Mouse (Mus musculus) heart, embryonic 15.5 days (tissue): ENCODE results near the gene Traf2. TPM values are rescaled to one million over a fixed set of nuclear protein-coding genes. Genes with fewer than 3 reads are reported as not detected.
A peak's percentile ranks its signal among the peaks of the same experiment; 100 is the strongest.

Experiments
- ATAC-seq: fragments of 200-750 bp; cut with Nextera tagmentation; replicated peaks from 2 replicates; pipeline ENCODE4 v1.8.0; 2017; ENCODE audit warnings: low read depth, moderate TSS enrichment; ENCODE audit not compliant: insufficient number of reproducible peaks, insufficient read depth, low FRiP score
- H3K27ac ChIP-seq: fragments of 300-500 bp; sonication (generic); 2 replicates; pipeline ENCODE4 v1.5.1; 2015; ENCODE audit warnings: mild to moderate bottlenecking, inconsistent platforms
- H3K27me3 ChIP-seq: fragments of 300-500 bp; sonication (generic); 2 replicates; pipeline ENCODE4 v1.6.1; 2015; ENCODE audit warnings: inconsistent platforms
- H3K36me3 ChIP-seq: fragments of 300-500 bp; sonication (generic); 2 replicates; pipeline ENCODE4 v1.6.1; 2015; ENCODE audit warnings: mild to moderate bottlenecking, inconsistent platforms
- H3K4me1 ChIP-seq: fragments of 300-500 bp; sonication (generic); replicated peaks from 2 replicates; pipeline ENCODE4 v1.6.1; 2015; ENCODE audit warnings: inconsistent platforms
- H3K4me2 ChIP-seq: fragments of 300-500 bp; sonication (generic); 2 replicates; pipeline ENCODE4 v1.6.1; 2015; ENCODE audit warnings: inconsistent platforms, mild to moderate bottlenecking, moderate library complexity
- H3K4me3 ChIP-seq: fragments of 300-500 bp; sonication (generic); 2 replicates; pipeline ENCODE4 v1.5.1; 2015; ENCODE audit warnings: mild to moderate bottlenecking, inconsistent platforms
- H3K9ac ChIP-seq: fragments of 300-500 bp; sonication (generic); 2 replicates; pipeline ENCODE4 v1.6.1; 2015; ENCODE audit warnings: mild to moderate bottlenecking, inconsistent platforms
- H3K9me3 ChIP-seq: fragments of 300-500 bp; sonication (generic); replicated peaks from 2 replicates; pipeline ENCODE4 v1.6.1; 2016; ENCODE audit warnings: inconsistent platforms
- WGBS: fragments of 180-500 bp; shearing (Covaris S2); methylation state at CpG from one replicate; pipeline ENCODE4 v1.1.7; 2015; ENCODE audit warnings: mixed read lengths; 5-methylcytosine and 5-hydroxymethylcytosine counted together
- polyA plus RNA-seq: library from polyadenylated mRNA; unstranded; fragments of >200 nt; fragmentation: Nextera tagmentation; extraction: Ambion mirVana; gene quantifications from 2 replicates; pipeline ENCODE4 v1.2.1, GENCODE M21; 2015

Traf2 gene
- polyA plus RNA-seq, 1 experiment from 2014 or later: 18.4 TPM

- H3K9me3 ChIP-seq: no peaks in the 10 kb centered on the region
- H3K27ac ChIP-seq: peak within 1 kb of the TSS; percentile 90
- H3K9ac ChIP-seq: peak within 1 kb of the TSS; percentile 72
- peaks cover 59% of the 10 kb centered on the region for H3K4me1 ChIP-seq
- peaks cover 39% of the 10 kb centered on the region for H3K27me3 ChIP-seq
- H3K4me2 ChIP-seq: peak within 1 kb of the TSS; percentile 90
- peaks cover under 1% of the 10 kb centered on the region; the same call in 1 of the 2 replicates for H3K36me3 ChIP-seq
- peak within 1 kb of the TSS; percentile 75 for H3K4me3 ChIP-seq
- WGBS: under 1% methylated on average over 44 of the region's 45 CpGs
- peak; percentile 97 for ATAC-seq
Observed at GRCm38 (mm10) chr2:25574579-25575431, 28.1 kb upstream of the Traf2 start, which contains the start of the genes Mamdc4 and Phpt1. TSS of gene Mamdc4 (minus strand) at chr2:25574845. TSS of gene Phpt1 (minus strand) at chr2:25575224.

- H3K27me3 ChIP-seq: peaks cover 32% of the 10 kb centered on the region
- peak overlapping the region; percentile 90 for H3K4me2 ChIP-seq
- H3K4me3 ChIP-seq: peak overlapping the region; percentile 75
- peaks cover 7% of the 10 kb centered on the region; the same call in 1 of the 2 replicates for H3K36me3 ChIP-seq
- peak overlapping the region; percentile 72 for H3K9ac ChIP-seq
- no peaks in the 10 kb centered on the region for H3K9me3 ChIP-seq
- H3K4me1 ChIP-seq: peaks cover 52% of the 10 kb centered on the region
- 11% methylated on average over 11 of the region's 11 CpGs for WGBS
- no peak for ATAC-seq
- H3K27ac ChIP-seq: peak overlapping the region; percentile 90
Observed at GRCm38 (mm10) chr2:25574136-25574535, 27.4 kb upstream of the Traf2 start.

- Histone ChIP-seq H3K27ac (no peak overlapping the region), H3K4me1 (peaks cover 41% of the 10 kb centered on the region), H3K4me2 (peak overlapping the region; percentile 90; the same call in 1 of the 2 replicates), H3K36me3 (peaks cover 10% of the 10 kb centered on the region; the same call in 1 of the 2 replicates), H3K9ac (no peak overlapping the region), H3K27me3 (peaks cover 21% of the 10 kb centered on the region), H3K4me3 (no peak overlapping the region; the same call in 1 of the 2 replicates), H3K9me3 (no peaks in the 10 kb centered on the region)
- 80% methylated on average over 2 of the region's 2 CpGs for WGBS
- no peak for ATAC-seq
Observed at GRCm38 (mm10) chr2:25573068-25573467, 26.3 kb upstream of the Traf2 start.

- Histone ChIP-seq H3K4me2 (no peak overlapping the region), H3K27me3 (peaks cover 3% of the 10 kb centered on the region), H3K9me3 (no peaks in the 10 kb centered on the region), H3K36me3 (peaks cover 10% of the 10 kb centered on the region; the same call in 1 of the 2 replicates), H3K9ac (no peak overlapping the region), H3K27ac (no peak overlapping the region), H3K4me3 (no peak overlapping the region), H3K4me1 (peaks cover 29% of the 10 kb centered on the region)
- no peak for ATAC-seq
- WGBS: 86% methylated on average over 4 of the region's 4 CpGs
Observed at GRCm38 (mm10) chr2:25571221-25571620, 24.5 kb upstream of the Traf2 start.

- H3K4me3 ChIP-seq: no peak overlapping the region
- H3K4me1 ChIP-seq: peaks cover 19% of the 10 kb centered on the region
- ATAC-seq: no peak
- H3K9me3 ChIP-seq: no peaks in the 10 kb centered on the region
- H3K27me3 ChIP-seq: no peaks in the 10 kb centered on the region
- no peak overlapping the region for H3K27ac ChIP-seq
- 91% methylated on average over 3 of the region's 3 CpGs for WGBS
- no peak overlapping the region for H3K9ac ChIP-seq
- peaks cover 21% of the 10 kb centered on the region for H3K36me3 ChIP-seq
- no peak overlapping the region for H3K4me2 ChIP-seq
Observed at GRCm38 (mm10) chr2:25569323-25569722, 22.6 kb upstream of the Traf2 start.

GRCm38 (mm10) chr2:25568473-25569019, 21.8 kb upstream of the Traf2 start:
- peaks cover 28% of the 10 kb centered on the region for H3K36me3 ChIP-seq
- H3K27me3 ChIP-seq: no peaks in the 10 kb centered on the region
- no peaks in the 10 kb centered on the region for H3K9me3 ChIP-seq
- ATAC-seq: no peak
- no peak overlapping the region for H3K27ac ChIP-seq
- no peak overlapping the region for H3K9ac ChIP-seq
- H3K4me3 ChIP-seq: no peak overlapping the region
- H3K4me1 ChIP-seq: peaks cover 12% of the 10 kb centered on the region
- 90% methylated on average over 6 of the region's 6 CpGs for WGBS
- H3K4me2 ChIP-seq: no peak overlapping the region

- Histone ChIP-seq H3K36me3 (peaks cover 47% of the 10 kb centered on the region), H3K27ac (no peak overlapping the region), H3K4me2 (no peak overlapping the region), H3K4me3 (no peak overlapping the region), H3K4me1 (no peaks in the 10 kb centered on the region), H3K9ac (no peak overlapping the region), H3K27me3 (no peaks in the 10 kb centered on the region), H3K9me3 (no peaks in the 10 kb centered on the region)
- ATAC-seq: no peak
- 73% methylated on average over 6 of the region's 6 CpGs for WGBS
Observed at GRCm38 (mm10) chr2:25566558-25566957, 19.8 kb upstream of the Traf2 start.

- Histone ChIP-seq H3K27ac (no peak overlapping the region), H3K4me1 (no peaks in the 10 kb centered on the region), H3K36me3 (peaks cover 54% of the 10 kb centered on the region), H3K4me2 (no peak overlapping the region), H3K9ac (no peak overlapping the region), H3K4me3 (no peak overlapping the region), H3K9me3 (no peaks in the 10 kb centered on the region), H3K27me3 (no peaks in the 10 kb centered on the region)
- no peak for ATAC-seq
- 87% methylated on average over 8 of the region's 8 CpGs for WGBS
Observed at GRCm38 (mm10) chr2:25565741-25566140, 19.0 kb upstream of the Traf2 start.

GRCm38 (mm10) chr2:25561946-25562345, 15.2 kb upstream of the Traf2 start:
- Histone ChIP-seq H3K4me2 (no peak overlapping the region), H3K4me1 (peaks cover 14% of the 10 kb centered on the region), H3K27me3 (no peaks in the 10 kb centered on the region), H3K9ac (no peak overlapping the region), H3K9me3 (no peaks in the 10 kb centered on the region), H3K4me3 (no peak overlapping the region), H3K36me3 (peaks cover 52% of the 10 kb centered on the region), H3K27ac (no peak overlapping the region)
- WGBS: 77% methylated on average over 9 of the region's 9 CpGs
- ATAC-seq: no peak

- no peak overlapping the region for H3K4me3 ChIP-seq
- no peaks in the 10 kb centered on the region for H3K9me3 ChIP-seq
- H3K4me2 ChIP-seq: no peak overlapping the region
- peaks cover 18% of the 10 kb centered on the region for H3K4me1 ChIP-seq
- WGBS: 84% methylated on average over 8 of the region's 8 CpGs
- no peak for ATAC-seq
- no peaks in the 10 kb centered on the region for H3K27me3 ChIP-seq
- peaks cover 47% of the 10 kb centered on the region for H3K36me3 ChIP-seq
- H3K27ac ChIP-seq: no peak overlapping the region
- no peak overlapping the region for H3K9ac ChIP-seq
Observed at GRCm38 (mm10) chr2:25560551-25560950, 13.8 kb upstream of the Traf2 start.

- peak overlapping the region; percentile 81 for H3K4me3 ChIP-seq
- H3K9me3 ChIP-seq: no peaks in the 10 kb centered on the region
- 64% methylated on average over 6 of the region's 6 CpGs for WGBS
- H3K9ac ChIP-seq: peak overlapping the region; percentile 90
- peaks cover 36% of the 10 kb centered on the region for H3K36me3 ChIP-seq
- no peak for ATAC-seq
- H3K27ac ChIP-seq: no peak overlapping the region
- H3K4me2 ChIP-seq: peak overlapping the region; percentile 93
- H3K4me1 ChIP-seq: peaks cover 18% of the 10 kb centered on the region
- H3K27me3 ChIP-seq: no peaks in the 10 kb centered on the region
Observed at GRCm38 (mm10) chr2:25558774-25559173, 12.0 kb upstream of the Traf2 start.
